Mouse (Mus musculus) kidney, postnatal 25 days (tissue): ENCODE measurements around the gene Slc1a7.

ENCODE experiments used
- DNase-seq, 2 experiments: peaks; one replicate each; pipeline ENCODE4 v3.0.0; 2021; ENCODE audit warnings: mixed read lengths in 2 of 2

Slc1a7 gene

GRCm38 (mm10) chr4:107967966-107968682, at the start of gene Slc1a7:
Slc1a7 (plus strand) TSS chr4:107968332.
- no peak for DNase-seq

- DNase-seq = peak in 1 of 2 experiments; percentile 35
Measured at GRCm38 (mm10) chr4:107920336-107920735, 47.8 kb upstream of the Slc1a7 start.

GRCm38 (mm10) chr4:107921152-107921695, 46.9 kb upstream of the Slc1a7 start:
- DNase-seq = peak; percentile 84 to 87

- peak; percentile 57 to 83 for DNase-seq
Measured at GRCm38 (mm10) chr4:107921952-107922351, 46.2 kb upstream of the Slc1a7 start.

- DNase-seq = peak; percentile 97 to 98
Measured at GRCm38 (mm10) chr4:107923145-107923802, 44.9 kb upstream of the Slc1a7 start, which contains the start of gene Cpt2. Cpt2 (minus strand) TSS chr4:107923610.

GRCm38 (mm10) chr4:107923803-107924194, 44.3 kb upstream of the Slc1a7 start:
- DNase-seq = no peak

- DNase-seq = no peak
Measured at GRCm38 (mm10) chr4:107928269-107928668, 39.9 kb upstream of the Slc1a7 start.

GRCm38 (mm10) chr4:107928726-107929125, 39.4 kb upstream of the Slc1a7 start:
- no peak for DNase-seq

- DNase-seq = no peak
Measured at GRCm38 (mm10) chr4:107931453-107931852, 36.7 kb upstream of the Slc1a7 start.

GRCm38 (mm10) chr4:107933239-107933638, 34.9 kb upstream of the Slc1a7 start:
- no peak for DNase-seq

- DNase-seq = peak in 1 of 2 experiments; percentile 2
Measured at GRCm38 (mm10) chr4:107935254-107935653, 32.9 kb upstream of the Slc1a7 start.

GRCm38 (mm10) chr4:107937338-107937737, 30.8 kb upstream of the Slc1a7 start:
- peak; percentile 84 to 86 for DNase-seq

GRCm38 (mm10) chr4:107938124-107938523, 30.0 kb upstream of the Slc1a7 start:
- peak in 1 of 2 experiments; percentile 23 for DNase-seq

- DNase-seq = no peak
Measured at GRCm38 (mm10) chr4:107942741-107943140, 25.4 kb upstream of the Slc1a7 start.

- DNase-seq = peak; percentile 23 to 61
Measured at GRCm38 (mm10) chr4:107944141-107944540, 24.0 kb upstream of the Slc1a7 start.

GRCm38 (mm10) chr4:107949918-107950317, 18.2 kb upstream of the Slc1a7 start:
- no peak for DNase-seq

- peak in 1 of 2 experiments; percentile 38 for DNase-seq
Measured at GRCm38 (mm10) chr4:107952845-107953244, 15.3 kb upstream of the Slc1a7 start.

- DNase-seq = no peak
Measured at GRCm38 (mm10) chr4:107955691-107956090, 12.4 kb upstream of the Slc1a7 start.

- DNase-seq = no peak
Measured at GRCm38 (mm10) chr4:107958487-107958886, 9.6 kb upstream of the Slc1a7 start.

- peak; percentile 33 to 56 for DNase-seq
Measured at GRCm38 (mm10) chr4:107962044-107962732, 5.9 kb upstream of the Slc1a7 start.

GRCm38 (mm10) chr4:107962792-107963191, 5.3 kb upstream of the Slc1a7 start:
- peak in 1 of 2 experiments; percentile 32 for DNase-seq

- DNase-seq = no peak
Measured at GRCm38 (mm10) chr4:107966416-107967109, 1.6 kb upstream of the Slc1a7 start.

GRCm38 (mm10) chr4:107969781-107970180, 1.6 kb downstream of the Slc1a7 start:
- no peak for DNase-seq
